Mouse (Mus musculus): ENCODE data around the gene Alkbh2. TPM values are rescaled to one million over a fixed set of nuclear protein-coding genes. Genes with fewer than 3 reads are reported as not detected.
A peak's percentile ranks its signal among the peaks of the same experiment; 100 is the strongest.

Gene Alkbh2
- polyA plus RNA-seq, 1 experiment from 2014 or later = 10.8 TPM

GRCm38 (mm10) chr5:114161424-114161823 is 33.4 kb upstream of the Alkbh2 start:
- H3K4me1 ChIP-seq = no peaks in the 10 kb centered on the region
- no peak for ATAC-seq (ENCODE audit: low FRiP score, low read depth)
- H3K4me2 ChIP-seq (replicated peaks) = no peak overlapping the region
- no peak overlapping the region for H3K27ac ChIP-seq
- 78% methylated on average over 6 of the region's 6 CpGs for WGBS
- H3K9me3 ChIP-seq = no peaks in the 10 kb centered on the region
- H3K36me3 ChIP-seq = no peaks in the 10 kb centered on the region
- no peak overlapping the region for H3K9ac ChIP-seq
- no peak overlapping the region for H3K4me3 ChIP-seq
- no peaks in the 10 kb centered on the region for H3K27me3 ChIP-seq

GRCm38 (mm10) chr5:114157236-114157635 is 29.2 kb upstream of the Alkbh2 start:
- no peak overlapping the region for H3K9ac ChIP-seq
- no peaks in the 10 kb centered on the region for H3K9me3 ChIP-seq
- no peak overlapping the region for H3K4me2 ChIP-seq (replicated peaks)
- no peak for ATAC-seq (ENCODE audit: low FRiP score, low read depth)
- H3K4me1 ChIP-seq = peaks cover 4% of the 10 kb centered on the region
- no peak overlapping the region for H3K27ac ChIP-seq
- no peak overlapping the region for H3K4me3 ChIP-seq
- no peaks in the 10 kb centered on the region for H3K36me3 ChIP-seq
- WGBS = 60% methylated on average over 7 of the region's 7 CpGs
- no peaks in the 10 kb centered on the region for H3K27me3 ChIP-seq

- WGBS = 53% methylated on average over 9 of the region's 9 CpGs
- Histone ChIP-seq H3K9ac (0 out of 2 replicates have a peak overlapping the region, but pooled peaks have one; percentile 1), H3K4me2 (replicated peaks) (no peak overlapping the region), H3K27ac (no peak overlapping the region), H3K4me1 (peaks cover 4% of the 10 kb centered on the region), H3K36me3 (no peaks in the 10 kb centered on the region), H3K9me3 (no peaks in the 10 kb centered on the region), H3K4me3 (no peak overlapping the region), H3K27me3 (no peaks in the 10 kb centered on the region)
- ATAC-seq (ENCODE audit: low FRiP score, low read depth) = no peak
Measured at GRCm38 (mm10) chr5:114155168-114155933, 27.3 kb upstream of the Alkbh2 start.

DNA sequence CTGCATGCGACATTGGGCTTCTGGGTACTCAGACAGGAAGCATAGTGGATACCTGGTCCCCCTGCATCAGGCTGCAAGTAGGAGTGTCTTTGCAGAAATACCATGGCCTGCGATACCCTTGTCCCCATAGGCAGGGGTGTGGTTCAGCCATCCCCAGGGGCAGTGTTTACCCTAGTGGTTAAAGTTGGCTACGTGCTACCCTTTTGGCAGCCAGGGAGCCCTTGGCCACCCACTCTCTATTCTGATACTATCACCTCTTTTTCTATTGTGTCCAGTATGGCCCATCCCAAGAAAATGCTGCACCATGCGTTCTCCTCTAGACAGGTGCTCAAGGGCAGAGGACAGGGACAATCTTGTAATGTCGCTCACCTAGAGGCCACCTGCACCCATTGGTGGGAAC is 26.7 kb upstream of the Alkbh2 start:
- H3K4me2 ChIP-seq (replicated peaks) = no peak overlapping the region
- no peaks in the 10 kb centered on the region for H3K9me3 ChIP-seq
- no peak overlapping the region for H3K27ac ChIP-seq
- peaks cover 4% of the 10 kb centered on the region for H3K4me1 ChIP-seq
- H3K27me3 ChIP-seq = no peaks in the 10 kb centered on the region
- H3K36me3 ChIP-seq = no peaks in the 10 kb centered on the region
- no peak for ATAC-seq (ENCODE audit: low FRiP score, low read depth)
- no peak overlapping the region for H3K4me3 ChIP-seq
- H3K9ac ChIP-seq = no peak overlapping the region
- 87% methylated on average over 5 of the region's 5 CpGs for WGBS

DNA sequence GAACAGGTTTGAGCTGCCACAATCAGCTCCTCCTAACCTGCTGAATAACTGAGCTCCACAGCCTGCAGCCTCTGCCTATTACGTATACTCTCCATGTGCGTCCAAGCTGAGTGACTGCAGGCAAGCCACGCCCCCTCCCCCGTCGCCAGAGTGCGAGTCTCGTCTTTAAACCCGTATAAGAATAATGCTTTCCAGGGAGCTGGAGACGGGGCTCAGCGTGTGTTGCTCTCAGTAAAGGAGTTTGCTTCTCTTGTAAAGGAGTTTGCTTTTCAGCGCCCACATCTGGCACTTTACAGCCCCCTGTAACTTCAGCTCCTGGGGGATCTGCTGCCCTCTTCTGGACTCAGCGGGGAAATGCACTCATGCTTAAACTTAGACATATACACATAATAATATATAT is 25.5 kb upstream of the Alkbh2 start:
- Histone ChIP-seq H3K4me1 (peaks cover 4% of the 10 kb centered on the region), H3K27me3 (no peaks in the 10 kb centered on the region), H3K9me3 (0 out of 2 replicates have a peak, but pooled peaks cover 3% of the 10 kb centered on the region), H3K27ac (peak overlapping the region; percentile 45; the same call in 1 of the 2 replicates), H3K4me3 (peak overlapping the region; percentile 25), H3K9ac (no peak overlapping the region), H3K36me3 (no peaks in the 10 kb centered on the region), H3K4me2 (replicated peaks) (peak overlapping the region; percentile 48)
- peak; percentile 76 for ATAC-seq (ENCODE audit: low FRiP score, low read depth)
- WGBS = 2% methylated on average over 12 of the region's 12 CpGs

GRCm38 (mm10) chr5:114152359-114153092 is 24.5 kb upstream of the Alkbh2 start:
- ATAC-seq (ENCODE audit: low FRiP score, low read depth) = no peak
- WGBS = 86% methylated on average over 12 of the region's 12 CpGs
- no peak overlapping the region for H3K4me3 ChIP-seq

GRCm38 (mm10) chr5:114147043-114147972 is 19.3 kb upstream of the Alkbh2 start:
- H3K27me3 ChIP-seq = no peaks in the 10 kb centered on the region
- H3K4me1 ChIP-seq = peaks cover 18% of the 10 kb centered on the region
- peak overlapping the region; percentile 10; the same call in 1 of the 2 replicates for H3K27ac ChIP-seq
- H3K9ac ChIP-seq = no peak overlapping the region
- 0 out of 2 replicates have a peak, but pooled peaks cover 4% of the 10 kb centered on the region for H3K9me3 ChIP-seq
- no peak overlapping the region for H3K4me2 ChIP-seq (replicated peaks)
- no peak for ATAC-seq (ENCODE audit: low FRiP score, low read depth)
- no peaks in the 10 kb centered on the region for H3K36me3 ChIP-seq
- WGBS = 75% methylated on average over 14 of the region's 14 CpGs
- H3K4me3 ChIP-seq = no peak overlapping the region

More at GRCm38 (mm10) chr5:114152359-114153092, 24.5 kb upstream of the Alkbh2 start:
- Histone ChIP-seq H3K27ac (no peak overlapping the region), H3K36me3 (no peaks in the 10 kb centered on the region), H3K4me1 (peaks cover 4% of the 10 kb centered on the region), H3K27me3 (no peaks in the 10 kb centered on the region), H3K4me2 (replicated peaks) (no peak overlapping the region), H3K9me3 (0 out of 2 replicates have a peak, but pooled peaks cover 4% of the 10 kb centered on the region), H3K9ac (no peak overlapping the region)

- WGBS = 21% methylated on average over 19 of the region's 19 CpGs
- Histone ChIP-seq H3K27ac (peak within 1 kb of the TSS; percentile 10; the same call in 1 of the 2 replicates), H3K36me3 (no peaks in the 10 kb centered on the region), H3K9ac (peak within 1 kb of the TSS; percentile 19; the same call in 1 of the 2 replicates), H3K4me2 (replicated peaks) (peak within 1 kb of the TSS; percentile 16; the same call in 1 of the 2 replicates), H3K4me1 (peaks cover 18% of the 10 kb centered on the region), H3K27me3 (no peaks in the 10 kb centered on the region), H3K9me3 (0 out of 2 replicates have a peak, but pooled peaks cover 4% of the 10 kb centered on the region), H3K4me3 (no peak within 1 kb of the TSS)
- no peak for ATAC-seq (ENCODE audit: low FRiP score, low read depth)
Measured at GRCm38 (mm10) chr5:114146028-114146888, 18.2 kb upstream of the Alkbh2 start, which contains the start of gene Acacb. Gene Acacb, plus strand, starts transcription at chr5:114146535.

- Histone ChIP-seq H3K9ac (no peak overlapping the region), H3K9me3 (no peaks in the 10 kb centered on the region), H3K27me3 (no peaks in the 10 kb centered on the region), H3K36me3 (peaks cover 43% of the 10 kb centered on the region), H3K4me1 (peaks cover 30% of the 10 kb centered on the region), H3K4me3 (no peak overlapping the region), H3K4me2 (replicated peaks) (0 out of 2 replicates have a peak overlapping the region, but pooled peaks have one; percentile 14), H3K27ac (peak overlapping the region; percentile 76)
- 44% methylated on average over 9 of the region's 9 CpGs for WGBS
- no peak for ATAC-seq (ENCODE audit: low FRiP score, low read depth)
Measured at GRCm38 (mm10) chr5:114139175-114139574, 11.2 kb upstream of the Alkbh2 start.

DNA sequence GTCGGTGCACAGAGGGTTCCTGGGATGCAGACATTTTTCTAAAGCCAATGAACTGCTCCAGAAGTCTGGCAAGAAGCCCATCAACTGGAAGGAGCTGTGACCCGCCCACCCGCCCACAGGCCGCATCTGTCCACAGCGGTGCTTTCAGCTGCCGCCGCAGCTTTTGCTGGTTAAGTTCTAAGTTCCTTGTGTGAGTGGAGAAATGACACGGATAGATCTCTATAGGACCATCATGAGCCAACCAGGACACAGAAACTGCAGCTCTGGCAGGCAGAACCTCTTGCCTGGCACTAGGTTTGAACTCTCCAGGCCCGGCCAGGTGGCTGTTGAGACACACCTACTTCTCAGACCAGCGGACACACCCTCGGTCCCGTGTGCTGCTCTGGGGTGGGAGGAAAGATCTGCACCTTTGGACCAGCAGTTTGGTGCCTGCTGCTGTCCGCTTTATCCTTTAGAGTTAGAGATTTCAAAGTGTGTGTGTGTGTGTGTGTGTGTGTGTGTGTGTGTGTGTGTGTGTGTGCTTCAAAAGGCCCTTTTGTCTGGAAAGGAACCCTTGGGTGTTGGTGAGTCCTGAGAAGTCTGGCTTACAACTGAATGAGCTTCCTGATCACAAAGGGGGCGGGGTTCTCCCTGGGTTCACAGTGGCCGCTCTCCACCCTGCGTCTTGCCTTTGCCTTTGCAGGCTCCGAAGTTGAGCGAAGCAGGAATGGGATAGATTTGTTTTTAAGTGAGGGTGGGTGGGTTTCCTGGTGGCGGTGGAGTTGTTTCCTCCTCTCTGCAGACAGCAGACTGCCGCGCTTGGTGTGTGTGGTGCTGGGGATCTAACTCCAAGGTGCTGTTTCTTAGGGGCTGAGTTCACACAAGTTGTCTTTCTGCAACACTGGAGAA is 10.5 kb upstream of the Alkbh2 start:
- Histone ChIP-seq H3K9ac (no peak overlapping the region; the same call in 1 of the 2 replicates), H3K27me3 (no peaks in the 10 kb centered on the region), H3K36me3 (peaks cover 46% of the 10 kb centered on the region), H3K4me2 (replicated peaks) (0 out of 2 replicates have a peak overlapping the region, but pooled peaks have one; percentile 14), H3K27ac (peak overlapping the region; percentile 76; the same call in 1 of the 2 replicates), H3K4me1 (peaks cover 34% of the 10 kb centered on the region), H3K9me3 (no peaks in the 10 kb centered on the region), H3K4me3 (no peak overlapping the region)
- ATAC-seq (ENCODE audit: low FRiP score, low read depth) = no peak
- 64% methylated on average over 21 of the region's 21 CpGs for WGBS

Measured in limb, embryonic 13.5 days (tissue).